Mouse (Mus musculus): Measurements from ENCODE around the gene Sgcd. TPM values are rescaled to one million over a fixed set of nuclear protein-coding genes. Genes with fewer than 3 reads are reported as not detected.

The Sgcd gene
- total and polyA plus RNA-seq, 2 experiments from 2014 or later = 4.6 to 51.3 TPM

- H3K4me3 ChIP-seq (ENCODE audit: low read depth, low read length) = no peak overlapping the region
- no peaks in the 10 kb centered on the region for H3K4me1 ChIP-seq (ENCODE audit: insufficient read depth, low read length)
- no peaks in the 10 kb centered on the region for H3K27me3 ChIP-seq (ENCODE audit: insufficient read depth, low read length)
- no peak overlapping the region for H3K4me2 ChIP-seq (ENCODE audit: low read depth, low read length, poor library complexity, severe bottlenecking)
- H3K9me3 ChIP-seq (ENCODE audit: low read length) = no peaks in the 10 kb centered on the region
- WGBS = 80% methylated on average over 7 of the region's 7 CpGs
- H3K27ac ChIP-seq (ENCODE audit: low read depth, low read length) = no peak overlapping the region
- ATAC-seq (ENCODE audit: low FRiP score) = no peak
- DNase-seq (ENCODE audit: low spot score) = no peak
- no peaks in the 10 kb centered on the region for H3K36me3 ChIP-seq (ENCODE audit: insufficient read depth, low read length)
- no peak overlapping the region for H3K9ac ChIP-seq (replicated peaks; ENCODE audit: low read length, poor library complexity, severe bottlenecking)
- no peak for TF ChIP-seq CTCF (IDR thresholded peaks at IDR 0.05)
Measured at GRCm38 (mm10) chr11:47199106-47199505, 789.7 kb downstream of the Sgcd start.

GRCm38 (mm10) chr11:47188556-47188955, 800.2 kb downstream of the Sgcd start:
- TF ChIP-seq CTCF (IDR thresholded peaks at IDR 0.05) = no peak

GRCm38 (mm10) chr11:47174977-47175376, 813.8 kb downstream of the Sgcd start:
- WGBS = 89% methylated on average over 2 of the region's 2 CpGs
- Histone ChIP-seq H3K4me2 (ENCODE audit: low read depth, low read length, poor library complexity, severe bottlenecking) (no peak overlapping the region), H3K27me3 (ENCODE audit: insufficient read depth, low read length) (no peaks in the 10 kb centered on the region), H3K4me3 (ENCODE audit: low read depth, low read length) (no peak overlapping the region), H3K9me3 (ENCODE audit: low read length) (no peaks in the 10 kb centered on the region), H3K27ac (ENCODE audit: low read depth, low read length) (no peak overlapping the region), H3K4me1 (ENCODE audit: insufficient read depth, low read length) (no peaks in the 10 kb centered on the region), H3K36me3 (ENCODE audit: insufficient read depth, low read length) (no peaks in the 10 kb centered on the region), H3K9ac (replicated peaks; ENCODE audit: low read length, poor library complexity, severe bottlenecking) (no peak overlapping the region)
- no peak for ATAC-seq (ENCODE audit: low FRiP score)
- no peak for DNase-seq (ENCODE audit: low spot score)
- no peak for TF ChIP-seq CTCF (IDR thresholded peaks at IDR 0.05)

More at GRCm38 (mm10) chr11:47188556-47188955, 800.2 kb downstream of the Sgcd start:
- WGBS = 81% methylated on average over 2 of the region's 2 CpGs
- DNase-seq (ENCODE audit: low spot score) (no peak), ATAC-seq (ENCODE audit: low FRiP score) (no peak)
- Histone ChIP-seq H3K4me3 (ENCODE audit: low read depth, low read length) (no peak overlapping the region), H3K9ac (replicated peaks; ENCODE audit: low read length, poor library complexity, severe bottlenecking) (no peak overlapping the region), H3K36me3 (ENCODE audit: insufficient read depth, low read length) (no peaks in the 10 kb centered on the region), H3K4me1 (ENCODE audit: insufficient read depth, low read length) (no peaks in the 10 kb centered on the region), H3K9me3 (ENCODE audit: low read length) (no peaks in the 10 kb centered on the region), H3K4me2 (ENCODE audit: low read depth, low read length, poor library complexity, severe bottlenecking) (no peak overlapping the region), H3K27ac (ENCODE audit: low read depth, low read length) (no peak overlapping the region), H3K27me3 (ENCODE audit: insufficient read depth, low read length) (no peaks in the 10 kb centered on the region)

GRCm38 (mm10) chr11:47170926-47171625, 817.7 kb downstream of the Sgcd start:
- no peaks in the 10 kb centered on the region for H3K4me1 ChIP-seq (ENCODE audit: insufficient read depth, low read length)
- ATAC-seq (ENCODE audit: low FRiP score) = no peak
- no peak overlapping the region for H3K4me2 ChIP-seq (ENCODE audit: low read depth, low read length, poor library complexity, severe bottlenecking)
- no peak for TF ChIP-seq CTCF (IDR thresholded peaks at IDR 0.05)
- H3K4me3 ChIP-seq (ENCODE audit: low read depth, low read length) = no peak overlapping the region
- no peak for DNase-seq (ENCODE audit: low spot score)
- H3K9me3 ChIP-seq (ENCODE audit: low read length) = no peaks in the 10 kb centered on the region
- no peaks in the 10 kb centered on the region for H3K27me3 ChIP-seq (ENCODE audit: insufficient read depth, low read length)
- H3K27ac ChIP-seq (ENCODE audit: low read depth, low read length) = no peak overlapping the region
- 81% methylated on average over 6 of the region's 6 CpGs for WGBS
- H3K9ac ChIP-seq (replicated peaks; ENCODE audit: low read length, poor library complexity, severe bottlenecking) = no peak overlapping the region
- H3K36me3 ChIP-seq (ENCODE audit: insufficient read depth, low read length) = no peaks in the 10 kb centered on the region

GRCm38 (mm10) chr11:47167376-47167775, 821.4 kb downstream of the Sgcd start:
- Histone ChIP-seq H3K4me3 (ENCODE audit: low read depth, low read length) (no peak overlapping the region), H3K4me1 (ENCODE audit: insufficient read depth, low read length) (no peaks in the 10 kb centered on the region), H3K9ac (replicated peaks; ENCODE audit: low read length, poor library complexity, severe bottlenecking) (no peak overlapping the region), H3K9me3 (ENCODE audit: low read length) (no peaks in the 10 kb centered on the region), H3K27ac (ENCODE audit: low read depth, low read length) (no peak overlapping the region), H3K4me2 (ENCODE audit: low read depth, low read length, poor library complexity, severe bottlenecking) (no peak overlapping the region), H3K27me3 (ENCODE audit: insufficient read depth, low read length) (no peaks in the 10 kb centered on the region), H3K36me3 (ENCODE audit: insufficient read depth, low read length) (no peaks in the 10 kb centered on the region)
- no peak for ATAC-seq (ENCODE audit: low FRiP score)
- 82% methylated on average over 4 of the region's 4 CpGs for WGBS
- TF ChIP-seq CTCF (IDR thresholded peaks at IDR 0.05) = no peak
- peak; percentile 58 for DNase-seq (ENCODE audit: low spot score)

- no peak for DNase-seq (ENCODE audit: low spot score)
- WGBS = 75% methylated on average over 1 of the region's 1 CpGs
Measured at GRCm38 (mm10) chr11:47158089-47158488, 830.7 kb downstream of the Sgcd start.

More at GRCm38 (mm10) chr11:47158089-47158488, 830.7 kb downstream of the Sgcd start:
- H3K4me3 ChIP-seq (ENCODE audit: low read depth, low read length) = no peak overlapping the region
- H3K4me1 ChIP-seq (ENCODE audit: insufficient read depth, low read length) = no peaks in the 10 kb centered on the region
- H3K9ac ChIP-seq (replicated peaks; ENCODE audit: low read length, poor library complexity, severe bottlenecking) = no peak overlapping the region
- no peak overlapping the region for H3K4me2 ChIP-seq (ENCODE audit: low read depth, low read length, poor library complexity, severe bottlenecking)
- H3K36me3 ChIP-seq (ENCODE audit: insufficient read depth, low read length) = no peaks in the 10 kb centered on the region
- no peak for TF ChIP-seq CTCF (IDR thresholded peaks at IDR 0.05)
- H3K9me3 ChIP-seq (ENCODE audit: low read length) = no peaks in the 10 kb centered on the region
- no peak overlapping the region for H3K27ac ChIP-seq (ENCODE audit: low read depth, low read length)
- no peaks in the 10 kb centered on the region for H3K27me3 ChIP-seq (ENCODE audit: insufficient read depth, low read length)
- no peak for ATAC-seq (ENCODE audit: low FRiP score)
